Mouse (Mus musculus): ENCODE measurements around the gene Gstm5.
"Not testable (repeated sequence)": the region's sequence is repeated elsewhere in the genome, so short reads cannot be mapped to it uniquely, and the experiment has no call there.

The Gstm5 gene

GRCm38 (mm10) chr3:107873335-107874251, 22.0 kb upstream of the Gstm5 start:
- DNase-seq (ENCODE audit: extremely low spot score, low spot score) = no peak

- DNase-seq (ENCODE audit: extremely low spot score, low spot score) = no peak
Observed at GRCm38 (mm10) chr3:107875231-107875630, 20.4 kb upstream of the Gstm5 start.

- DNase-seq (ENCODE audit: extremely low spot score, low spot score) = no peak
Observed at GRCm38 (mm10) chr3:107877005-107877404, 18.6 kb upstream of the Gstm5 start, which contains the start of gene Eps8l3. Gene Eps8l3 (plus strand): TSS chr3:107877229.

- no peak for DNase-seq (ENCODE audit: extremely low spot score, low spot score)
Observed at GRCm38 (mm10) chr3:107877747-107878736, 17.6 kb upstream of the Gstm5 start.

GRCm38 (mm10) chr3:107887674-107888495, 7.7 kb upstream of the Gstm5 start:
- no peak for DNase-seq (ENCODE audit: extremely low spot score, low spot score)

- not testable (repeated sequence) for DNase-seq (ENCODE audit: extremely low spot score, low spot score)
Observed at GRCm38 (mm10) chr3:107889236-107889635, 6.4 kb upstream of the Gstm5 start.

GRCm38 (mm10) chr3:107895194-107895719, 364 bp upstream of the Gstm5 start:
- no peak for DNase-seq (ENCODE audit: extremely low spot score, low spot score)

GRCm38 (mm10) chr3:107898691-107899090, 3.1 kb downstream of the Gstm5 start:
- no peak for DNase-seq (ENCODE audit: extremely low spot score, low spot score)

- no peak for DNase-seq (ENCODE audit: extremely low spot score, low spot score)
Observed at GRCm38 (mm10) chr3:107900955-107901673, 5.5 kb downstream of the Gstm5 start.

GRCm38 (mm10) chr3:107905942-107906341, 10.3 kb downstream of the Gstm5 start:
- DNase-seq (ENCODE audit: extremely low spot score, low spot score) = no peak

GRCm38 (mm10) chr3:107916674-107917073, 21.1 kb downstream of the Gstm5 start:
- DNase-seq (ENCODE audit: extremely low spot score, low spot score) = no peak

- no peak for DNase-seq (ENCODE audit: extremely low spot score, low spot score)
Observed at GRCm38 (mm10) chr3:107917097-107917496, 21.5 kb downstream of the Gstm5 start.

GRCm38 (mm10) chr3:107917783-107918408, 22.3 kb downstream of the Gstm5 start:
- DNase-seq (ENCODE audit: extremely low spot score, low spot score) = peak; percentile 56

- DNase-seq (ENCODE audit: extremely low spot score, low spot score) = no peak
Observed at GRCm38 (mm10) chr3:107920348-107920747, 24.7 kb downstream of the Gstm5 start.

- DNase-seq (ENCODE audit: extremely low spot score, low spot score) = no peak
Observed at GRCm38 (mm10) chr3:107925335-107925734, 29.7 kb downstream of the Gstm5 start.

- DNase-seq (ENCODE audit: extremely low spot score, low spot score) = no peak
Observed at GRCm38 (mm10) chr3:107927841-107928240, 32.2 kb downstream of the Gstm5 start.

- no peak for DNase-seq (ENCODE audit: extremely low spot score, low spot score)
Observed at GRCm38 (mm10) chr3:107928691-107929090, 33.1 kb downstream of the Gstm5 start.

- no peak for DNase-seq (ENCODE audit: extremely low spot score, low spot score)
Observed at GRCm38 (mm10) chr3:107929243-107929642, 33.6 kb downstream of the Gstm5 start.

- DNase-seq (ENCODE audit: extremely low spot score, low spot score) = no peak
Observed at GRCm38 (mm10) chr3:107929731-107930130, 34.1 kb downstream of the Gstm5 start.

Data from neural tube, embryonic 10.5 days (tissue).